Mouse (Mus musculus): ENCODE data around the gene Gm5089. TPM values are rescaled to one million over a fixed set of nuclear protein-coding genes. Genes with fewer than 3 reads are reported as not detected.

The Gm5089 gene
- polyA plus RNA-seq, 1 experiment from 2014 or later: not detected

DNA sequence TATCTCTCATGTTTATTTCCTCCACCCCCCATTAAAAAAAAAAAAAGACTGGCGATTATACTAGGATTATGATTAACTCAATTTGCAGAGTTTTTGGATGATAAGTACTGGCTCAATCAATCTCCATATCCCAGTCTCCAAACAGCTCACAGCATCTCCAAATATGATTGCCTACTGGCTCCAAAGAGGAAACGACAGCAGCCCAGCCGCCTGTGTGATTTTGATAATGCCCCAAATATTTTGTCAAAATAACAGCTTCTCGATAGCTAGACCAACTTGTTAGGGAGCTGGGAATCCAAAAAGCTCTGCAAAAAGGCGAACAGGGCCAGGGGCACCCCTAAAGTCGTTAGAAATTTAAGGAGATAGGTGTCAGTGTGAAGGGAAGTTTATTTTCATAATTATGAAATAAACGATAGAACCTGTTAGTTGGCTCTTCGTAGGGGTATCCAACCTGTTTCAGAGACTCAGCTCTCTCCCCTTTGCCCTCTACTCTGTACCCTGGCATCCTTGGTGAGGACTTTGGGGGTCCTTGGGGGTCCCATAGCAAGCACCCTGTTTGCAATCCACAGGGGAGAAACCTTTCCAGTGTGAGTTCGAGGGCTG is 27.2 kb upstream of the Gm5089 start:
- no peak for DNase-seq (ENCODE audit: low spot score)

DNA sequence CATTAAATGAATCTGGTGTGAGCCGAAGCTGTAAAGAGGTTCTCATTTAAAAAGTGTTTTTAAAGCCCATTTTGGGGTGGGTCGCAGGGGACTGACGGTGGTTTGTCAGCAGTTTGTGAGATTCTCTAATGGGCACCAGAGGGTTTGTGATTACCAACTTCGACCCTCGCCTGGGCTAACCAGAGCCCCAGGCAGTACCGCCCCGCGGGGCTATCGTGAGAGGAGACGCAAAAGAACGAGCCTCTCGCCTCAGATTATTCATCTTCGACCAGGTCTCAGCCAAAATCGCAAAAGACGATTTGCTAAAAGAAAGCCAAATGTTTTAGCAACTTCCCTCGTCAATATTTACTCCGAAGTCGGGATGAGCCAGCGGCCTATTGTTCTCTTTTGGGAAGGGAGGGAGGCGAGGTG is 26.4 kb upstream of the Gm5089 start:
- no peak for DNase-seq (ENCODE audit: low spot score)

DNA sequence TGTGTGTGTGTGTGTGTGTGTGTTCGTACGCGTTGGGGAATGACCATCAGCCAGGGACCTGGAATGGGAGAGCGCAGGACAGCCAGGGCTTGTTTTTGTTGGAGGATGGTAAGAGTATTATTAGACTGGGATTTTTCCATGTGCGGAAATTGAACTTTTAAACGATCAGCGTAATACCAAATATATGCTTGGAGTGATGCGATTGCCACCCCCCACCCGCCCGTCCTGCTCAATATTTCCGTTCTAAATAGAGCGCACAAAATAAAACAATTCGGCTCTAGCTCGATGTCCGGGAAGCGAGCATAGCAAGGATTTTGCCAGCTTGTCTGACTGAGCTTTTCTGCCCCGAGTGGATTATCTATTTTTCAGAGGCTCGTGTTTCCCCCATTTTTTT is 25.9 kb upstream of the Gm5089 start:
- DNase-seq (ENCODE audit: low spot score): no peak

DNA sequence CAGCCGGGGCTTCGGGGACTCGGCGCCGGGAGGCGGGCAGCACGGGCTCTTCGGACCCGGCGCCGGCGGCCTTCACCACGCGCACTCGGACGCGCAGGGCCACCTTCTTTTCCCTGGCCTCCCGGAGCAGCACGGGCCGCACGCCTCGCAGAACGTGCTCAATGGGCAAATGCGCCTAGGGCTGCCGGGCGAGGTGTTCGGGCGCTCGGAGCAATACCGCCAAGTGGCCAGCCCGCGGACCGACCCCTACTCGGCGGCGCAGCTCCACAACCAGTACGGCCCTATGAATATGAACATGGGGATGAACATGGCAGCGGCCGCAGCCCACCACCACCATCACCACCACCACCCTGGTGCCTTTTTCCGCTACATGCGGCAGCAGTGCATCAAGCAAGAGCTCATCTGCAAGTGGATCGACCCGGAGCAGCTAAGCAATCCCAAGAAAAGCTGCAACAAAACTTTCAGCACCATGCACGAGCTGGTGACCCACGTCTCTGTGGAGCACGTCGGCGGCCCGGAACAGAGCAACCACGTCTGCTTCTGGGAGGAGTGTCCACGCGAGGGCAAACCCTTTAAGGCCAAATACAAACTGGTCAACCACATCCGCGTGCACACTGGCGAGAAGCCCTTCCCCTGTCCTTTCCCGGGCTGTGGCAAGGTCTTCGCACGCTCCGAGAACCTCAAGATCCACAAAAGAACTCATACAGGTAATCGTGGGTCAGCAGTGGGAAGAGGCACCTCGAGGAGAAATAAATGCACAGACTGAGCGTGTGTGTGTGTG is 25.3 kb upstream of the Gm5089 start:
- no peak for DNase-seq (ENCODE audit: low spot score)

DNA sequence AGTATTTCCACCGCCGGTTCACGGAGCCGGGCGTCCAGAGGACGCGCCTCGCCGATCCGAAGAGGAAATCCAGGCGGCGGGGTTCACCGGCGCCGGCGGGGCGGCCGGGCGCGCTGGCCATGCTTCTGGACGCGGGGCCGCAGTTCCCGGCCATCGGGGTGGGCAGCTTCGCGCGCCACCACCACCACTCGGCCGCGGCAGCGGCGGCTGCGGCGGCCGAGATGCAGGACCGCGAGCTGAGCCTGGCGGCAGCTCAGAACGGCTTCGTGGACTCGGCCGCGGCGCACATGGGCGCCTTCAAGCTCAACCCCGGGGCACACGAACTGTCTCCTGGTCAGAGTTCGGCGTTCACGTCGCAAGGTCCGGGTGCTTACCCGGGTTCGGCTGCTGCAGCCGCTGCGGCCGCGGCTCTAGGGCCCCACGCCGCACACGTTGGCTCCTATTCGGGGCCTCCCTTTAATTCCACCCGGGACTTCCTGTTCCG is 24.7 kb upstream of the Gm5089 start:
- DNase-seq (ENCODE audit: low spot score): no peak

DNA sequence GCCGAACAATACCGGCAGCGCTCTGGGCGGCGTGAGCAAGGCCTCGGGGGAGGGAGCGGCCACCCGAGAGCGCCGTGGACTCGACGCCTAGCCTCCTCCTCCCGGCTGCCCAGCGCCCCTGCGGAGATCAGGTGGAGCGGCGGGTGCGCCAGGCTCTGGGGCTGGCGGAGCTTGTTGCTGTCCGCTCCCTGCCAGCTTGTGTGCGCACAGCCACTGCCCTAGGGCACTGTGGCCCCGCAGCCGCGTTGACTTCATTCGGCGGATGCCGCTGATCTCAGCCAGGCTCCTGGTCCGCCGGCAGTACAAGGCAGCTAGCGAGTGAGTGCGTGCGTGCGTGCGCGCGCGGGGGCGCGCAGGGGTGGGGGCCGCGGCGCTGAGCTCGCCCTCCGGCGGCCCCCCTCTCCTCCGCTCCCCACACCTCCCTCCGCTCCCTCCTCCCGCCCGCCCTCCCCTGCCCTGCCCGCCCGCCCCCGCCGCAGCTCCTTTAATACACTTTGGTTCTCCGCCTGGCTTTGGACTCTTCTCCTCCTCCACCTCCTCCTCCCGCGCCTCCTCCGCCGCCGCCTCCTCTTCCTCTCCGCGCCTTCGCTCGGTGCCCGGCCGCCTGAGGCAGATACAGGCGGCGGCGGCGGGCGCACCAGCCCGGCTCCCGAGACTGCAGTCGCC is 24.1 kb upstream of the Gm5089 start, which contains the start of gene Zic2:
Gene Zic2 (plus strand): TSS at position 545 of the 666 bp plus-strand sequence.
- no peak for DNase-seq (ENCODE audit: low spot score)

DNA sequence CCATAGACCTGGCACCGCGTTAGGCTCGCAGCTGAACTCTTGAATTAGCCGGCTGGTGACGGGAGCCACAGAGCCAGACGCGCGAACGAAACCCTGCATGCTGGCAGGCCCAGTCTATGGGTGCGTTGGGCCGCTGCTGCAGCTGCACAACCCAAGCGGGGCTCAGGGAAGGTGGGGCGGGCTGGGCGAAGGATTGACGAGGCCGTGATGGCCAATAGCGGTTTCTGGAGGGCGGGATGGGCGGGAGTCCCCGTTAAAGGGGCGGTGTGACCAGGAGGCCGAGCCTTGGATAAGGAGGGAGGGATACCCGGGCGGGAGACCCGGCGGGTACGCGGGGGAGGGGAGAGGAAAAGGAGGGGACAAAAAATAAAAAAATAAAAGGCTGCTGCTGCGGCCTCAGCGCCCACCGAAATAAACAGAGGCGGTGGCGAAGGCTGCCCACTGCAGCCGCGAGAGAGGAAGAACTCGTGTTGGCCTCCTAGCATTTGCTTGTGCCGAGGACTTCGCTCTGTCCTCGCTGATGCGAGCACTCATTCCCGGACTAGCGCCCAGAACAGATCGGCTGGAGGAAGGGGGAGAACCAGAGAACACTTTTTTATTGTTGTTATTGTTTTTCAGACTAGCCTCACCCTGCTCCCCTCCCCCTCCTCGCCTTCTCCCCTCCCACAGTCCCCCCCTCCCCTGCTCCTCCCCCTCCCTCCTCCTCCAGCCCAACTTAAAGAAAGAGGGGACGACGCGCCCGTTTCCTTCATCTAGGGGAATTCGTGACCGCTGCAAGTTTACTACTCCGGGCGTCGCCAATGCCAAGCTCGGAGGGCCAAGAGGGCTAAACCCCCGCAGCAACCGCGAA is 23.4 kb upstream of the Gm5089 start:
- DNase-seq (ENCODE audit: low spot score): no peak

DNA sequence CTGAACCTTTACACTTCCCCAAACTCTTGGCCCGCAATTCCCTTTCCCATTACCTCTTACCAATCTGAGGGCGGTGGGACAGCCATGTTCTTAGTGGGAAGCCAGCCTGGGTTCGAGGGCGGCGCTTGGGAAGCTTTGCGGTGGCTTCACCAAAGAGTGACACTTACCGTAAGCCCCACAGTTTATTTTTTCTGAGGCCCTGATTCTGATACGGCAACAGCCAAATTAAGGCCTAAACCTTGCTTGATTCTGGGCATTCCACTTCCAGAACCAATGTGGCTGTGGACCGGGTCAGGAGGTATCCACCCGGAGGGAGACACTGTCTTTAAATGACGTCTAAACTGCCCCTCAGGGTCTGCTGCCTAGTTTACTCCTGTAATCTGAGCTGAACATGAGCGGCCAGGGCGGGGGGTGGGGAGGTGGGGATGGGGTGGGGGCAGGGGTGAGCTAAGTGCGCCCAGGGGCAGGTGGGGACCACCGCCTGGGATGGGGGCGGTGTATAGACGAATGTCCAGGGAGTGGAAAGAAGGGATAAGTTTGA is 22.4 kb upstream of the Gm5089 start:
- no peak for DNase-seq (ENCODE audit: low spot score)

DNA sequence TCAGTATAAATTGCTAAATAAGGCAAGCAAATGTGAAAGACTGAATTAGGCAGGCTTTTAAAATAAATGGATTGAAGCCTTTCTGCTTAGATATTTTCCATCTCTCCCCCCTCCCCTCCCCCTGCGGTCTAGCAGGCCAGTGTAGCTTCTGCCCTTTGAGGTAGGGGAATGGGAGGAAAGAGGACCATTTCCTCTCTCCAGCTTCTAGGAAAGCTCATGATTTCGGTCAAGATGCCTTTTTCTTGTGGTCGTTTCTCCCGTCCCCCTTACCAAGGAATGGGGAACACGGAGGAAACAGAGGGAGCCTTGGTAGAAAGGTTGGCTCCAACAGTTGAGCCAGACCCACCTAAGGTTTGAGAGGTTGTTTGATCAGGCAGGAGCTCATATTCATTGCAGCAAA is 21.7 kb upstream of the Gm5089 start:
- no peak for DNase-seq (ENCODE audit: low spot score)

DNA sequence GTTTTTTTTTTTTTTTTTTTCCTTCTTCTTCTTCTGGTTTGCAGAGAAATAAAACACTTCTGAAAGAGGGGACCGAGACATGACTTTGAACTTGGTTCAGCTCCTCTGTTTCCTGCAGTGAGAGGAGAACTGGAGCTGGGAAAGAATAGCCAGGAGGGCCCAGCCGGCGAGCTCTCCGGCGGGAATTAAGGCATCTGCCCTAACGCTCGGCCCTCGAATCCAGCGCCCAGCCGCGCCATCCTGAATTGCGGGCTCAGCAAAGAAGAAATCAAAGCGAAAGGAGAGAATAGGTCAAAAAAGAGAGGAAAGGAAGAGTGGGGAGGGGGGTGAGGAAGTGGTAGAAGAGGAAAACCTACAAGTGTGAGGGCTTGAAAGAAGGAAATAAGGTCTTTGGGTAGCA is 21.2 kb upstream of the Gm5089 start:
- no peak for DNase-seq (ENCODE audit: low spot score)

DNA sequence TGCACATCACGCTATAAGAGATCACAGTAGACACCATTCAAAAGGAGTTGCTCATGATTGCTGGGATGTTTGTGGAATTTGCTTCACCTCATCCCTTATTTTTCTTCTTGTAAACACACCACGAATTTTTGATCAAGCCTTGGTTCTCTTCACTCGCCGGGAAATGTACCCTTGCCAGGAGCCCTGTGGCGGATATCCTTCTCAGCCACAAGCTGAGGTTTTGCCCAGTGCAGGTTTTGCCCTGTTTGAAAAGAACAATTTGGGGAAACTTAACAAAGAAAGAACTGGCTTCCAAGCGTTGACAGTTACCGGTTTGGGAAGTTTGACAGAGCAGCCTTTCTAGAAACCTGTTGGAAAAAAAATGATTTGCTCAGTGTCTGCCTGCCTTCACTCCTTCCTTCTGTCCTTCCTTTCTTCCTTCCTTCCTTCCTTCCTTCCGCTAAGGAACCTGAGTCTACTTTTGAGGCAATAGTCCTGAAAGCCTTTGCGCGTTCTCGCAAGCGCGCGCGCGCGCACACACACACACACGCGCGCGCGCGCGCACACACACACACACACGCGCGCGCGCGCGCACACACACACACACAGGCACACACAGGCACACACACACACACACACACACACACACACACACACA is 20.7 kb upstream of the Gm5089 start:
- DNase-seq (ENCODE audit: low spot score): no peak

DNA sequence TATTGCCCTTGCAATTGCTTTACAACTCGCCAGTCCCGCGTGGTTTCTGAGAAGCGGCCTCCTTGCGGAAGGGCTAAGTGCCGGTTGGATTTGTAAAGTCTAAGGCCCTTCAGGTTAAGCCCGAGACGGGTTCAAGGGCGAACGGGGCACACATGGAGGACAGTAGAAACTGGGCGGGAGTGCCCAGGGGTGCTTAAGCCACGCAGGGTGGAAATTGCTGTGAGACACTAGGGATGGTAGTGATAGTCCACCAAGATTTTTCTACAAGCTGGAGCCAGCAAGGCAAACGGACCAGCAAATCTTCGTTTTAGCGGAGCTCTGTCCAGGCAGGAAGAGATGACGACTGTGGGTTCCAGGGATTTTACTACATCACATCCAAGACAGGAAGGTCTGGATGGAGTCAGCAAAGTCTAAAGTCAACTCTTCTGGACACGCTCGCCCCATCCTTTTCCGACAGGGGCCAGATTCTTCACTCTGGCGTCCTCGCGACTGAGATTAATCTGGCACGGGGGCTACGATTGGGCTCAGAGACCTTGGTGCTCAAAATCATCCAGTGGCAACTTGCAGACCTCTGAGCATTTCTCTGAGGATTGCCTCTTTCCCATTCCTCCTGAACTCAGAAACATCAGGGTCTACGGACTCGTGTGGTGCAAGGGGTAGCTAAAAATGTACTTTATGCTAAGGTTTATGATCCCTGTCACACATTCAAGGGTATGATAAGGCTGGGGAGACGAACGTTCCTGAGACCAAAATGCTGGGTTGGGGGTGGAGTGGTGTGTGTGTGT is 18.2 kb upstream of the Gm5089 start:
- no peak for DNase-seq (ENCODE audit: low spot score)

DNA sequence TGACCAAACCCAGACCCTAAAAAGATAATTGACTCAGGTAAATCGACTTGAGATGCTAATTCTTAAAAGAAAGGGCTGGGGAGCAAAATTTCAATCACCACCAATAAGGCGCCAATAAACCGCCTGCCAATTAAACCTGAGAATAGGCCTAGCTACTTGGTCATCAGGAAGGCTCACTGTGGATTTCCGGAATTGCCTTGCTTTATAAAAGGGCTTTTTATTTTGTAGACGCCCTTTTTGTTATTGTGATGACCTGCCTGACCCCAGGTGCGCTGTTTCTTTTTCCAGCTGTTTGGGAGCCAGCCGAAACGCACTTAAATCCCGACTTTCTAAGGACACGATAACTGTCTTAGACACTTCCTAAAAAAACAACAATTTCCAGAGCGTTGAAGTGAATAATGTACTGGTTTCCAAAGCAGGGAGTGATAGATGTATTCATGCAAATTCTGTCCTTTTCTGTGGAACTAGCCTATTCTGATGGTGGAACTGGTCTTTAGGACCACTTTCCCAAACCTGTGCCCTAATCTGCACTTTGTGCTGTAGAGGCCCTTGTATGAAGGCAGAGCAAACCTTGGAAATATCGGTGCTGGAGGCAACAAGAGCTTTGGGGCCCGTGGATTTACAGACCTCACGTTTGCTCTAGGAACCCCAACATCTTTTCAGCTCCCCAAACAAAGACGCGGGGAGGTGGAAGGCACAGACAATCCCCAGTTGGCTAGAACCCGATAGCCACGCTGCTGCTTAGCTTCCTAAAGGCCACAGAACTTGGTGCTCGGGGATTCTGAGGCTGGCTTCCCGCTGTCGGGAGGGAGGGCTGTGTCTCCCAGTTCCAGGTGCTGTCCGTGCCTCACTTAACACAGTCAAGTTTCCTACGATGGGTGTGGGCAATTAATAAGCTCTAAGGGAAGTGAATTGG is 17.3 kb upstream of the Gm5089 start:
- no peak for DNase-seq (ENCODE audit: low spot score)

DNA sequence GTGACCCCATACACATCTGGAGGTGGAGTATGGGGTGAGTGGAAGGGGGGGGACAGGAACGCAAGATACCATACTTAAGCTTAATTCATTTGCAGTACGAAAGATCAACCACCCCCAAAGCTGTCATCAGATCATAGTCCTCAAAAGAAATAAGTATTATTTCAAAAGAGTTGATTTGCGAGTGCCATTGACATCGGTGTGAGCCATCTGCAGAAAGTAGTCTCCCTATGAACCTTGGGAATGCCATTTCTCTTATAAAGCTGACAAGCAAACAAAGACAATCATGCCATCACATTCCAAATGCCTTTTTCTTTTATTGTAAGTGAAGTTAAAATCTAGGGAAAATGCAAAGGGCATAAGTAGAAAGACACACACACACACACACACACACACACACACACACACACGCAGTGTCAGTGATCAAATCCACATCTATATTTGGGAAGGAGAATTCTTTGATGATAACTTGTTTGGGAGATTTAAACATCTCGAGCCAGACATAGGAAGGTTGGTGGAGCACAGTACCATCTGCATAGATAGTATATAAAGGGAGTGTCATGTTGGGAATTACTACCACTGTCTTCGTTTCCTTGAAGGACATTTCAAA is 15.9 kb upstream of the Gm5089 start:
- DNase-seq (ENCODE audit: low spot score): no peak

DNA sequence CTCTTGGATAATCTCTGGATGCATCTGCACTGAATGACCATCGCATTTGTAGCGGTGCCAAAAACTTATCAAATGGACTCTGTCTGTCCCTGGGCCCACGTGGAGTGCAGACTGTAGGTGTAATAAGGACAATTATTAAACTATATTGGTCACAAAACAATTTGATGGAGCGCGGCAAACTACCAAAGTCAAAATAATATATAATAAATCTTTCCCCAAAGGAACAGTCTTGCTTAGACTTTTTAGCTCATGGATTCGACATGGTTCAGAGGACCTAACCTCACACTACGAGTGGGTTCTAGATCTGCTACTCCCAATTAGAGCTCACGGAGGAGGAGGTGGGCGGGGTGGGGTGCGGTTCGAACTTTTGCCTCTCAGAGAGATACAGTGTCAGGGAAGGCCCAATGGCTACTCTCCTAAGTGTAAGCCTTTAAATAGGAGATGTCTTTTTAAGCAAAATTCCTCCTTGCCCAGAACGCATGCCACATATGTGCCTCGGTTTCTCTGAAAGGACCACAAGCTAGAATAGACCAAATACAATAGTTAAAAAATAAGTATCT is 15.1 kb upstream of the Gm5089 start:
- DNase-seq (ENCODE audit: low spot score): no peak

DNA sequence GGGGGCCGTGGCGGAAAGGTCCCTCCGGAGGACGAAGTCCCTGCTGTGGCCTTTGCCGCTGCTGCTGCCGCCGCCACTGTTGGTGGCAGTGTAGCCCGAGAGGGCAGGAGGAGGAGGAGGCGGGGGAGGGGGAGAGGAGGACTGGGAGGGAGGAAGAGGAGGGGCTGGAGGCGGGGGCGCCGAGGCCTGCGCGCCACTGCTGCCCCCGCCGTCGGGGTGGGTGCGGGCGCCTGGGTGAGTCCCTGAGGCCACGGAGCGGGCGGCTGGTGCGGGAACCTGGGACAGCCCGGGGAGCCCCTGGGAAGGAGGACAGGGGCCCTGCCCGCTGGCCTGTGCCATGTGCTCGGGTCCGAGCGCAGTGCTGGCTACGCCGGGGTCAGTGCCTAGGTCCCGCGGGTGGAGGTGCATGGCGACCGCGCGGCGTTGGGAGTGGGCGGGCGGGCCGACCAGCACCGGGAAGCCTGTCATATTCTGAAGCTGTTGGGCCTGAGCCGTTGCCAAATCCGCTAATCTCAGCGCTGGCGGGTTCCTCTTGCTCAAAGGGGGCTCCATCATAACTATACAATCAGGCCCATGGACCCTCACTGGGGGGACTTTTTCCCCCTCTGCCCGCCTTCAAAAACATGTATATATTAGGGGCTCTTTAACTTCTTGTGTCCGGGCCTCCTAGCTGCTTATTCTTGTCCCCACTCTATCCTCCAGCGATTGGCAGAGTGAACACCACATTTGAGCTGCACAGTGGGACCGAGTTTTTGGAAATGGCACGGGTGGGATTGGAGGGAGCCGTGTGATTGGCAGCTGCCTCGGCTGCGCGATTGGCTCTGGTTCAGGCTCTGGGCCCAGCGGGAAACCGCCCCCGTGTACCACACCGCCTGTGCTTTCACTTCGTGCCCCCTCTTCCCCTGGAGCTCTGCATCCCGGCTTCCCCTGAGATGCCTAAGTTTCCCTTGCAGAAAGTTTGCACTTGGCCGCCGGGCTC is 14.1 kb upstream of the Gm5089 start, which contains the start of gene Zic5:
Gene Zic5 (minus strand): TSS at position 915 of the 979 bp plus-strand sequence.
- DNase-seq (ENCODE audit: low spot score): no peak

DNA sequence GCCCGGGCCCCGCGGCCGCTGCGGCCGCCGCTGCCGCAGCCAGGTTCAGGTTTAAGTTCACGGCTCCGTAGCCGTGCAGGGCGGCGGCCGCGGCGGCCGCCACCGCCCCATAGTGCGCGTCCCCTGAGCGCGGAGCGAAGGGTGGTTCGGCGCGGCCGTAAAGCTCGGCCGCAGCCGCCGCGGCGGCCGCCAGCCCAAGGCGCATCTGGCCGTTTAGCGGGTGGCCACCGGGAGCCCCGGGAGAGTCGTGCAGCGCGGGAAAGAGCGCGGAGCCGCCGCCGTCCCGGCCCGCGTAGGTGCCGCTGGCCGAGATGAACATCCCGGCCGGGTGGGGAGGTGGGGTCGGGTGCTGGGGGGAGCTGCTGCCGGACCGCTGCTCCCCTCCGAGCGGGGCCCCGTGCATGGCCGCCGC is 13.4 kb upstream of the Gm5089 start:
- no peak for DNase-seq (ENCODE audit: low spot score)
